Mouse (Mus musculus) liver, embryonic 15.5 days (tissue): ENCODE measurements around the gene Aldh18a1. TPM values are rescaled to one million over a fixed set of nuclear protein-coding genes. Genes with fewer than 3 reads are reported as not detected.

Experiments used
- ATAC-seq: fragments of 200-750 bp; cut with Nextera tagmentation; 2 replicates; pipeline ENCODE4 v1.8.0; 2017; ENCODE audit warnings: moderate number of reproducible peaks, mild to moderate bottlenecking, moderate library complexity; ENCODE audit not compliant: insufficient read depth
- H3K27ac ChIP-seq: fragments of 300-500 bp; sonication (generic); replicated peaks from 2 replicates; pipeline ENCODE4 v1.5.1; 2015; ENCODE audit warnings: mild to moderate bottlenecking, inconsistent platforms
- H3K27me3 ChIP-seq: fragments of 300-500 bp; sonication (generic); 2 replicates; pipeline ENCODE4 v1.6.1; 2015; ENCODE audit warnings: mild to moderate bottlenecking, inconsistent platforms
- H3K36me3 ChIP-seq: fragments of 300-500 bp; sonication (generic); replicated peaks from 2 replicates; pipeline ENCODE4 v1.6.1; 2015; ENCODE audit warnings: moderate library complexity, mild to moderate bottlenecking, inconsistent platforms
- H3K4me1 ChIP-seq: fragments of 300-500 bp; sonication (generic); replicated peaks from 2 replicates; pipeline ENCODE4 v1.6.1; 2015; ENCODE audit warnings: inconsistent platforms
- H3K4me2 ChIP-seq: fragments of 300-500 bp; sonication (generic); 2 replicates; pipeline ENCODE4 v1.6.1; 2015; ENCODE audit warnings: moderate library complexity, mild to moderate bottlenecking, inconsistent platforms
- H3K4me3 ChIP-seq: fragments of 300-500 bp; sonication (generic); replicated peaks from 2 replicates; pipeline ENCODE4 v1.5.1; 2015; ENCODE audit warnings: mild to moderate bottlenecking, inconsistent platforms
- H3K9ac ChIP-seq: fragments of 300-500 bp; sonication (generic); 2 replicates; pipeline ENCODE4 v1.6.1; 2015; ENCODE audit warnings: moderate library complexity, mild to moderate bottlenecking, inconsistent platforms
- H3K9me3 ChIP-seq: fragments of 300-500 bp; sonication (generic); replicated peaks from 2 replicates; pipeline ENCODE4 v1.6.1; 2016; ENCODE audit warnings: inconsistent platforms
- WGBS: fragments of 180-500 bp; shearing (Covaris S2); methylation state at CpG from one replicate; pipeline ENCODE4 v1.1.7; 2015; ENCODE audit warnings: mixed read lengths; ENCODE audit not compliant: insufficient replicate concordance; 5-methylcytosine and 5-hydroxymethylcytosine counted together
- polyA plus RNA-seq: library from polyadenylated mRNA; unstranded; fragments of >200 nt; fragmentation: Nextera tagmentation; extraction: Ambion mirVana; gene quantifications from 2 replicates; pipeline ENCODE4 v1.2.1, GENCODE M21; 2015

Aldh18a1 gene
- polyA plus RNA-seq, 1 experiment from 2014 or later, result 29.0 TPM

GRCm38 (mm10) chr19:40553849-40554248, 34.4 kb downstream of the Aldh18a1 start:
- Histone ChIP-seq H3K4me2 (peak overlapping the region; percentile 44; the same call in 1 of the 2 replicates), H3K36me3 (peaks cover 76% of the 10 kb centered on the region), H3K4me3 (no peak overlapping the region), H3K4me1 (peaks cover 37% of the 10 kb centered on the region), H3K27ac (peak overlapping the region; percentile 85), H3K9ac (no peak overlapping the region), H3K9me3 (no peaks in the 10 kb centered on the region), H3K27me3 (no peaks in the 10 kb centered on the region)
- ATAC-seq, result no peak
- WGBS, result 88% methylated on average over 6 of the region's 6 CpGs

GRCm38 (mm10) chr19:40553014-40553789, 35.1 kb downstream of the Aldh18a1 start:
- peak overlapping the region; percentile 44 for H3K4me2 ChIP-seq

GRCm38 (mm10) chr19:40549516-40550135, 38.6 kb downstream of the Aldh18a1 start:
- 72% methylated on average over 6 of the region's 6 CpGs for WGBS
- Histone ChIP-seq H3K9ac (no peak overlapping the region), H3K4me2 (no peak overlapping the region), H3K27me3 (peaks cover 5% of the 10 kb centered on the region; the same call in 1 of the 2 replicates), H3K4me3 (no peak overlapping the region), H3K4me1 (peaks cover 28% of the 10 kb centered on the region), H3K9me3 (no peaks in the 10 kb centered on the region), H3K27ac (no peak overlapping the region), H3K36me3 (peaks cover 39% of the 10 kb centered on the region)
- ATAC-seq, result no peak

More at GRCm38 (mm10) chr19:40553014-40553789, 35.1 kb downstream of the Aldh18a1 start:
- WGBS, result 64% methylated on average over 14 of the region's 14 CpGs
- peaks cover 37% of the 10 kb centered on the region for H3K4me1 ChIP-seq
- no peaks in the 10 kb centered on the region for H3K27me3 ChIP-seq
- 0 out of 2 replicates have a peak overlapping the region, but pooled peaks have one; percentile 35 for H3K9ac ChIP-seq
- ATAC-seq, result peak; percentile 97
- peak overlapping the region; percentile 85 for H3K27ac ChIP-seq
- H3K36me3 ChIP-seq, result peaks cover 73% of the 10 kb centered on the region
- H3K4me3 ChIP-seq, result 0 out of 2 replicates have a peak overlapping the region, but pooled peaks have one; percentile 2
- no peaks in the 10 kb centered on the region for H3K9me3 ChIP-seq

DNA sequence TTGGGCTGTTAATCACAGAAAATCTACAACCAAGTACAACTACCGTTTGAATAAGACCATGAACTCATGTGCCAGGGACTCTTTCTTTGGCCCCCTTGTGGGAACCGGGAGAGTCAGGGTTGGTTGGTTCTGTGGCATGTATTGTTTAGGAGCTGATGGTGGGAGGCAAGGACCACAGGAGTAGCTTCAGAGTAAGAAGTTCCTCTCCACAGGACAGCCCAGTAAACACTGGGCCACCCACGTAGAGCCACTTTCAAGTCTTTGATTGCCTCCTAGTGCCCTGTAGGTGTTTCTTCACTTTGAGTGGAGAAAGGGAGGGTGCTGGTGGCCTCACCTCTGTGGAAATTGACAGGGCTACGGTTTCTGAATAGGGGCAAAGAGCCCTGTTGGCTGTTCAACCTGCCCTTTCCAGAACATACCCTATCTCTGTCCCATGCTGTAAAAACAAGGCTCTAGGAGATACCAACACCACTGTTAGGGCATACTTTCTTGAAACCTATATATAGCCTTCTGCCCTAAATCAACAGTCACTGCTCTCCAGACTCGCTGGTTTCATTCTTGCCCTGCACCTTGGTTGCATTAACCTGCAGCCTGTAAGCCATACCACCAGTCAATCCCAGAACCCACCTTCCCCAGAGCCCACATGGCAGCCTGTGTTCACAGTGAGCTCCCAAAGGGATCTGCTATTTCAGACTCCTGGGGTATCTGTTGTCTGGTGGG, 39.3 kb downstream of the Aldh18a1 start:
- H3K9ac ChIP-seq, result no peak overlapping the region
- peaks cover 5% of the 10 kb centered on the region; the same call in 1 of the 2 replicates for H3K27me3 ChIP-seq
- H3K4me1 ChIP-seq, result peaks cover 22% of the 10 kb centered on the region
- H3K27ac ChIP-seq, result no peak overlapping the region
- H3K4me2 ChIP-seq, result no peak overlapping the region
- no peak for ATAC-seq
- peaks cover 33% of the 10 kb centered on the region for H3K36me3 ChIP-seq
- no peak overlapping the region for H3K4me3 ChIP-seq
- no peaks in the 10 kb centered on the region for H3K9me3 ChIP-seq
- 45% methylated on average over 5 of the region's 5 CpGs for WGBS

- no peak overlapping the region for H3K27ac ChIP-seq
These were observed 39.9 kb downstream of the Aldh18a1 start for GRCm38 (mm10) chr19:40548386-40548785.

DNA sequence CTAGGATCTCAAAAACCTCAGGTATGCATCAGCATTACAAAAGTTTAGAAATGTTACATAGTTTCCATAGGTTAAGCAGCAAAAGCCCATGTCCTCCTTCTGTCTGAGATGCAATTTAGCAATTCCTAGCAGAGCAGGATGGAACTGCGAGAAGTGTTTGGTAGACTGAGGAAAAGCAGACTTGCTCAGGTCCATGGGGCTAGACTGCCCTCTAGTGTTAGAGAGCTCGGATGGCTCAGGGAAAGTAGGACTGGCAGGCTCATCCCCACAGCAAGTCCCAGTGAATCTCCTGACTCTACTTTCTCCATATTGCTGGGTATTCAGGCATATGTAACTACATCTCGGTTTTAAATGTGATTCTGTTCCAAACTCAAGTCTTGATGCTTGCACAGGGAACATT, 43.4 kb downstream of the Aldh18a1 start:
- Histone ChIP-seq H3K4me2 (no peak overlapping the region), H3K36me3 (no peaks in the 10 kb centered on the region), H3K27me3 (peaks cover 6% of the 10 kb centered on the region; the same call in 1 of the 2 replicates), H3K27ac (no peak overlapping the region), H3K4me1 (peaks cover 13% of the 10 kb centered on the region), H3K9me3 (no peaks in the 10 kb centered on the region), H3K9ac (no peak overlapping the region), H3K4me3 (no peak overlapping the region)
- 4% methylated on average over 3 of the region's 3 CpGs for WGBS
- ATAC-seq, result peak; percentile 38; the same call in 1 of the 2 replicates

More at GRCm38 (mm10) chr19:40548386-40548785, 39.9 kb downstream of the Aldh18a1 start:
- no peak for ATAC-seq
- Histone ChIP-seq H3K9ac (no peak overlapping the region), H3K4me1 (peaks cover 16% of the 10 kb centered on the region), H3K4me2 (no peak overlapping the region), H3K4me3 (no peak overlapping the region), H3K27me3 (peaks cover 5% of the 10 kb centered on the region; the same call in 1 of the 2 replicates), H3K36me3 (peaks cover 27% of the 10 kb centered on the region), H3K9me3 (no peaks in the 10 kb centered on the region)
- 74% methylated on average over 6 of the region's 6 CpGs for WGBS

- peaks cover 18% of the 10 kb centered on the region for H3K4me1 ChIP-seq
- no peak overlapping the region for H3K27ac ChIP-seq
- no peak overlapping the region for H3K4me2 ChIP-seq
- WGBS, result 54% methylated on average over 7 of the region's 7 CpGs
- no peak for ATAC-seq
- no peak overlapping the region for H3K9ac ChIP-seq
- H3K4me3 ChIP-seq, result no peak overlapping the region
- no peaks in the 10 kb centered on the region for H3K9me3 ChIP-seq
- H3K27me3 ChIP-seq, result peaks cover 11% of the 10 kb centered on the region; the same call in 1 of the 2 replicates
- H3K36me3 ChIP-seq, result no peaks in the 10 kb centered on the region
These were observed 45.5 kb downstream of the Aldh18a1 start for GRCm38 (mm10) chr19:40542776-40543175.

GRCm38 (mm10) chr19:40536526-40536925, 51.7 kb downstream of the Aldh18a1 start:
- Histone ChIP-seq H3K4me3 (0 out of 2 replicates have a peak overlapping the region, but pooled peaks have one; percentile 11), H3K27ac (peak overlapping the region; percentile 81), H3K9me3 (no peaks in the 10 kb centered on the region), H3K36me3 (no peaks in the 10 kb centered on the region), H3K4me1 (peaks cover 48% of the 10 kb centered on the region), H3K27me3 (peaks cover 28% of the 10 kb centered on the region), H3K4me2 (peak overlapping the region; percentile 54), H3K9ac (peak overlapping the region; percentile 37)
- 9% methylated on average over 6 of the region's 6 CpGs for WGBS
- ATAC-seq, result peak; percentile 100

DNA sequence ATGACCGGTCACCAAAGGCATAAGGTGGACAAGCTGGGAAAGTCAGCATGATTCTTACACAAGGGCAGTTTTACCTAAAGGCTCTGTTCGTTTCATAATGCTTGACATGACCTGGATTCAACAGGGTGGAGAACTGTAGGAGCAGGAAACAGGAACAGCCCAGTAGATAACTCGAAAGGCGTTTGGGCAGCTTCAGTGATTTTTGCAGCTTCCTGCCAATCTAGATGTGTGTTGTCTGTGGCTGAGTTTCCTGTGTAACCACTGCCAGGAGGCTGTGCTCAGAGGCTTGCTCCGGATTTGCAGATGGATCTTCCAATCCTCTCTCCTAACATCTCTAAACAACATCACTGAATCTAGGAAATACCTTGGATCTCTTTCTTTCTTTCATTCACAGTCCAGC, 55.7 kb downstream of the Aldh18a1 start:
- Histone ChIP-seq H3K36me3 (no peaks in the 10 kb centered on the region), H3K4me1 (peaks cover 34% of the 10 kb centered on the region), H3K27me3 (peaks cover 22% of the 10 kb centered on the region), H3K27ac (no peak overlapping the region), H3K9me3 (no peaks in the 10 kb centered on the region), H3K4me2 (no peak overlapping the region), H3K9ac (no peak overlapping the region), H3K4me3 (no peak overlapping the region)
- ATAC-seq, result no peak
- 30% methylated on average over 5 of the region's 5 CpGs for WGBS

GRCm38 (mm10) chr19:40530323-40530722, 57.9 kb downstream of the Aldh18a1 start:
- H3K4me1 ChIP-seq, result peaks cover 12% of the 10 kb centered on the region
- no peak for ATAC-seq
- H3K4me2 ChIP-seq, result no peak overlapping the region
- no peaks in the 10 kb centered on the region for H3K9me3 ChIP-seq
- 27% methylated on average over 2 of the region's 2 CpGs for WGBS
- no peak overlapping the region for H3K4me3 ChIP-seq
- H3K27ac ChIP-seq, result no peak overlapping the region
- H3K27me3 ChIP-seq, result peaks cover 28% of the 10 kb centered on the region
- no peak overlapping the region for H3K9ac ChIP-seq
- H3K36me3 ChIP-seq, result no peaks in the 10 kb centered on the region

DNA sequence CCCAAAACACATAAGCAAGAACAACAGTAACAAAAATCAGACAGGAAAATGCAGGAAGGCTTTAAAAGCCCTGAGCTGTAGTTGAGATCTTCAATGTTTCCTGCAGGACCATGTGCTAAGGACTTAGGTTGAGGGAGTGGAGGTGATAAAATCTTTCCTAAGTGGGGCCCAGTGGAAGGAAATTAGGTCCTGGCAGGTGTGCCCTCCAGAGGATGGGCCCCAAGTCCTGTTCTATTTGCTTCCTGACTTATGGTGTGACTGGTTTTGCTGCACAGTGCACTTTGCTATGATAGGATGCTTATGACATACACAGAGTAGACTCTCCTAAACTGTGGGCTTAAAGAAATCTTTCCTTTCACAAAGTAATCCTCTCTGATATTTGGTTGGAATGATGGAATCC, 60.0 kb downstream of the Aldh18a1 start:
- Histone ChIP-seq H3K4me3 (no peak overlapping the region), H3K36me3 (no peaks in the 10 kb centered on the region), H3K4me1 (peaks cover 9% of the 10 kb centered on the region; the same call in 1 of the 2 replicates), H3K4me2 (no peak overlapping the region), H3K27ac (no peak overlapping the region), H3K27me3 (peaks cover 13% of the 10 kb centered on the region), H3K9ac (no peak overlapping the region), H3K9me3 (no peaks in the 10 kb centered on the region)
- no peak for ATAC-seq
